Mouse (Mus musculus) cerebellum, adult 11-12 months (tissue): ENCODE measurements around the gene Ndufc2.
A peak's percentile ranks its signal among the peaks of the same experiment; 100 is the strongest.

Experiments
- DNase-seq: peaks from one replicate; pipeline ENCODE4 v3.0.0; 2022

Ndufc2 gene

GRCm38 (mm10) chr7:97399960-97400715 lies at the start of gene Ndufc2:
Gene Ndufc2, plus strand, starts transcription at chr7:97400003.
- DNase-seq: peak; percentile 78

DNA sequence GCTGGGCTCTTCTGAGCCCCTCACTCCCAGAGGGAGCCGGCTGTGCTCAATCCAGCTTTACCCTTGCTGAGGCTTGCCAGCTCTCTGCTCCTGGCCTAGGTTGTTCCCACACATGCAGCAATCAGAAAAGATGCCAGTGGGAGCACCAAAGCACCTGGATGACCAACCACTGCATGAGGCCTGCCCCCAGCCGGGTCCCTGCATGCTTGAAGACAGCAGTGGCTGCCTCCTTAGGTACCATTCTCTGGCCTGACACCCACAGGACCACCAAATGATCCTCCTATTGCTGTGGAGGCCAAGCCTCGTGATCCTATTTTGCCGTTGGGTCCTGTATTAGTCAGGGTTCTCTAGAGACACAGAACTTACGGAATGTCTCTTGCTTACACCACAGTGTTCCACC lies 48.9 kb upstream of the Ndufc2 start:
- peak; percentile 3 for DNase-seq

GRCm38 (mm10) chr7:97351792-97352513 lies 47.9 kb upstream of the Ndufc2 start:
- DNase-seq: peak; percentile 7

DNA sequence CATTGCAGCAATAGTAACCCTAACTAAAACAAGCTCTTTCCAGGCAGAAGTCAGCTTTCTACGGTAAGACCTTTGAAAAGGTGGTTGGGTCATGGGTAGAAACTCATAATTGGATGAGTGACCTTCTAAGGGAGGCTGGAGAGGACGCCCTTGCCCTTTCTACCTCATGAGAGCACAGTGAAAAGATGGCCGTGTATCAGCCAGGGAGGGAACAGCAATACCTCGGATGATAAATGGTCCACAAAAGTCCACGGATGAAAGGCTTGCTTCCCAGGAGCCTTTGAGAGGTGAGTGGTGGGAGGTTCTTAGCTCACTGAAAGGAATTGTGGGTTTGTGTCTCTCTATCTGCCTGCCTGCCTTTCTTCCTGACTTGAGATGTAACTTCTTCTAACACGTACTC lies 46.4 kb upstream of the Ndufc2 start:
- peak; percentile 1 for DNase-seq

- peak; percentile 3 for DNase-seq
Observed at GRCm38 (mm10) chr7:97355068-97355841, 44.5 kb upstream of the Ndufc2 start.

- DNase-seq: peak; percentile 0
Observed at GRCm38 (mm10) chr7:97356253-97356652, 43.5 kb upstream of the Ndufc2 start.

- peak; percentile 14 for DNase-seq
Observed at GRCm38 (mm10) chr7:97356875-97357276, 42.9 kb upstream of the Ndufc2 start.

DNA sequence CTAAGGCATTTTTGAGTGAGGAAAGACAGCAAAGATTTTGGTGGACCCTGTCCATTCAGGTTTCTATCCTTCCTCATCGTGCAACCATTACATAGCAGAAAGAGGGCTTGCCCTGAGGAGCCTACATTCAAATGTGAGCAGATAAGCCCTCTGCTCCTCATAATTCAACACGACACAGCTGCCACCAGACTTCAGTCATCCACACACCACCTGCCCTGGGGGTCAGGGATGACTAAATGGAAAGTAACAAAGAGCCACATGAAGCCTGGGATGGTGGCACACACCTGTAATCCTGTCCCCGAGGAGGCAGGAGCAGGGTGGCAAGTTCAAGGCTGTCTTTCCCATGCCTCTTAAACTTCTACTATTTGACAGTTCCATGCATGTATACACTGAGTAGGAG lies 42.0 kb upstream of the Ndufc2 start:
- no peak for DNase-seq

GRCm38 (mm10) chr7:97358347-97358746 lies 41.5 kb upstream of the Ndufc2 start:
- no peak for DNase-seq

DNA sequence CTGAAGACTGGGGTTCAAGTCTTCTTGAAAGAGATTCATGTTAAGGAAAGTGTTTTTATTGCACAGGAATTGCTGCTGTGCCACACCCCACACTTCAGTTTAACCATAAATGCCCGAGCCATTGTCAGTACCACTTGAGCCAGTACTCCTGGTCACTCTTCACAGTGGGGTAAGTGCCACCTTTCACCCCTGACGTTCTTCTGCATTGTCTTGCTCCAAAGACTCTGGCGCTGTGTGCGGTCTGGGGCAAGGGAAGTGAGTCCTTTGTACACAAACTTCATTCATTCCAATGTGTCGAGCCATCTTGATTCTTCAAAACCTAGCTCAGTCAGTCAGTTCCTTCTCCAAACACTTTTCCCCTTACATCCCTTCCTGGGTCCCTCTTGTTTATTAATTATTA lies 39.6 kb upstream of the Ndufc2 start:
- no peak for DNase-seq

GRCm38 (mm10) chr7:97360955-97361354 lies 38.8 kb upstream of the Ndufc2 start:
- peak; percentile 0 for DNase-seq

DNA sequence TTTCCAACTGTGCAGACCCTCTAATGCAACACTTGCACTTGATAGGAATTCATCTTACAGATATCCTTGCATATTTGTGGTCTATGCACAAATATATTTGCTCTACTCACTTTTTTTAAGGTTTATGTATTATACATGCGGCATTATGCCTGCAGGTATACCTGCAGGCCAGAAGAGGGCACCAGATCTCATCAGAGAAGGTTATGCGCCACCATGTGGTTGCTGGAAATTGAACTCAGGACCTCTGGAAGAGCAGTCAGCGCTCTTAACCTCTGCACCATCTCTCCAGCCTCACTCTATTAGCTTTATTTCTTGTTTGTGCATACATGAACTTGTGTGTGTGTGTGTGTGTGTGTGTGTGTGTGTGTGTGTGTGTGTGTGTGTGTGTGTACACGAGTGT lies 38.3 kb upstream of the Ndufc2 start:
- peak; percentile 1 for DNase-seq

- no peak for DNase-seq
Observed at GRCm38 (mm10) chr7:97365887-97366286, 33.9 kb upstream of the Ndufc2 start.

DNA sequence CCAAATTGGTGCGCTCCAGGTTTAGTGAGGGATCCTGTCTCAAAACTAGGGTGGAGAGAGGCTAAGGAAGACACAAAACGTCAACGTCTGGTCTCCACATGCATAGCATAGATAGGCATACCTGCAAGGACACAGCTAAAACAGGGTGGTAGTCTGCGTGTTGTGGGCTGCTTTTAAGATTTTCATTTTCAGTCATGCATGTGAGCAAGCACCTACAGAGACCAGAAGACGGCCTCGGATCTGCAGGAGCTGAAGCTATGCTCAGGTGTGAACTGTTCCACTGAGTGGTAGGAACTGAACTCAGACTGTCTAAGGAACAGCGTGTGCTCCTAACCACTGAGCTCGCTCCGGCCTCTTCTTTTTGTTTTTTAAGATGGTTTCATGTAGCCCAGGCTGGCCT lies 24.7 kb upstream of the Ndufc2 start:
- DNase-seq: no peak

DNA sequence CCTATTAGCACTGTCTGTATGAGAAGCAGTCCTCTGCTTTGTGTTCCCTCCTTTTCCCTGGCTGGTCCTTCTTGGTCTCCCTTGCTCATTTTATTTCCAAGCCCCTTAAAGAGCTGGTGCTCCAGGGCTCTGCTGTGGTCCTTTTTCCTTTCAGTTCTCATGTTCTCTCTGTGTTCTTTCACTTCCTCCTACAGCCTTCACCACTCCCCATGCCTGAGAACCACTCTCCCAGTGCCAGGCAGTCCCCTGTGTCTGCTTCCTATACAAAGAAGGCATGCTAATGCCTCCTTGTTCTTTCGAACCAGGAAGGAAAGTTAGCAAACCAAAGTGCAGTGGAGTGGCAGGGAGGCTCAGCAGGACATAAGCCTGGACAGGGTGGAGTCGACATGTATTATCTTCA lies 23.9 kb upstream of the Ndufc2 start:
- no peak for DNase-seq

DNA sequence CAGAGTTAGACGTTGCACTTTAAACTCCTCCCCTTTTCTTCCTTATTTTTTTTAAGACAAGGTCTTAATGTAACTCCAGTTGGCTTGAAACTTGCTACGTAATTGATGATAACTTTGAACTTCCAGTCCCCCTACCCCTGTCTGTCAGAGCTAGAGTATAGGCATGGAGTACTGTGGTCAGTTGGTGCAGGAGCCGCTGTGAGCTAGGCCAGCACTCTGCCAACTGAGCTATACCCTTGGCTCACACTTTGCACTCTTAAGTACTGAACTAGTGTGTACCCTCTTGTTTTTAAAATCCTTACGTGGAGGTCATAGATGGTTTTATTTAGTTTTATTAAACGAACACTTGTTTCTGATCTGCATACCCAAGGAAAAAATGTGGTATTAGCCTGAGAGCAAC lies 20.5 kb upstream of the Ndufc2 start:
- DNase-seq: no peak

GRCm38 (mm10) chr7:97380500-97381123 lies 19.2 kb upstream of the Ndufc2 start:
- no peak for DNase-seq

DNA sequence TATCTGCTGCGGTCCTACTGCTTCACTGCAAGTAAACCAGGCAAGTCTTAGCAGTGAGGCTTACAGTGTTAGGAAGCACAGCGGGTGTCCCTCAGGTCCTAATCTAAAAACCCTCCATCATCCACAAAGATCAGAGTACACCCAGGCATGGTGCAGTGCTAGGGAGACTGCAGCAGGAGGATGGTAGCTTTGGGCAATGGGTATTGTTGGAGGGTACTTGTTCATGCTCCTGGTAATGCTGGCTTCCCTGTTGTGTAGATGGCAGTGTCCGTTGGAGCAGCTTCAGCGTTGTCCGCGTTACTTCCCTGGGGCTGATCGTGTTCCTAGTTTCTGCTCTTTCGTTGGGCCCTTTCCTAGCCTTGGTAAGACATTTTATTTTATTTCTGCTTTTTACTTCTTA lies 17.1 kb upstream of the Ndufc2 start:
- DNase-seq: no peak

GRCm38 (mm10) chr7:97383496-97384132 lies 16.2 kb upstream of the Ndufc2 start:
- DNase-seq: no peak

DNA sequence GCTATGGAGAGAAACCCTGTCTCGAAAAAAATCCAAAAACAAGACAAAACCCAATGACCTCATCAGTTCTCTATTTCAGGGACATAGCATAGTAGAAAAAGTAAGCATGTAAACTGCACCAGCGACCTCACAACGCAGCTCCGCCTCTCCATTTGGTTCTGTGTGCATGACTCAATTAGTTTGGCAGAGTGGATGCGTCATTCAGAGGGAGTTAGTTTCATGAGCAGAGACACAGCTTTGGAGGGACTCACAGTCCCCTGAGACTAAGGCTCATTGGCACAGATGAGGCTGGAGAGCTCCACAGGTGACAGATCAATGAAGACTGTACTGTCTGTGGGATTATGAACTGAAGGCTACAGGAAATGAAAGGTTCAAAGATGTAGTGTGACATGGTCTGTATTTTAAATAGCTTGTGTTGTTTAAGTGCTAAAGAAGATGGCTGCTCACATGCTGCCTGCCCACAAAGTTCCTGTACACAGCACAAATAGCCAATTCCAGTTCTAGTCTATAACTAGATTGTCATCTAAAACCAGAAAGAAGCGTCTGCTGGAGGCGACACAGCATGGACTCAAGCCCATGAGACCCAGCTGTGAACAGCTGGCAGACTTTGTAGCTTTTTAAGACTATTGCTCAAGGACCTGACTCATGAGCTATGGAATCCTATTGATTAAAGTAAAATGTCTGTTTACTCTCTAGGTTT lies 13.5 kb upstream of the Ndufc2 start:
- peak; percentile 44 for DNase-seq

GRCm38 (mm10) chr7:97386806-97387370 lies 12.9 kb upstream of the Ndufc2 start:
- peak; percentile 97 for DNase-seq
